Comparison of ENCODE assay signal across 8 mouse cellular contexts in genomic region chr10:94036375-94036758, GRCm38 (mm10). TPM values are rescaled to one million over a fixed set of nuclear protein-coding genes. Genes with fewer than 3 reads are reported as not detected.
DNase-seq lines count a peak whose midpoint lies in the region; ATAC-seq and TF ChIP-seq lines count a peak whose summit lies in the region.

No protein-coding gene starts in this region.

- H3K79me2 ChIP-seq in liver, adult 2 months (ENCODE audit: control insufficient read depth, insufficient read depth, low read length) = peaks cover 31% of the 10 kb centered on the region; the same call in 1 of the 2 replicates

- no peaks in the 10 kb centered on the region for H3K36me3 ChIP-seq in liver, adult 2 months (ENCODE audit: control insufficient read depth, insufficient read depth, low read length)
- no peaks in the 10 kb centered on the region for H3K36me3 ChIP-seq in forebrain, embryonic 11.5 days (ENCODE audit: control insufficient read depth, insufficient read depth, low read length)
- H3K36me3 ChIP-seq in liver, embryonic 12.5 days = no peaks in the 10 kb centered on the region

- DNase-seq in liver, adult 2 months (ENCODE audit: extremely low read depth, low read depth, low spot score) = peak; percentile 43
- no peak for DNase-seq in liver
- DNase-seq in WW6 (ENCODE audit: low read depth, low spot score) = peak; percentile 13
- DNase-seq in forebrain, embryonic 11.5 days (ENCODE audit: low spot score) = no peak
- DNase-seq in Muller cell, postnatal 12 days (ENCODE audit: inconsistent ontology term) = no peak
- DNase-seq in adrenal gland, adult (ENCODE audit: inconsistent age in 2 of 2, low spot score in 1 of 2) = no peak
- DNase-seq in spleen, postnatal 14 days (ENCODE audit: low spot score in 2 of 2) = no peak

- under 1% methylated on average over 32 of the region's 32 CpGs for WGBS in liver, adult 2 months
- under 1% methylated on average over 32 of the region's 32 CpGs for WGBS in forebrain, embryonic 11.5 days
- WGBS in liver, embryonic 12.5 days (ENCODE audit: insufficient replicate concordance) = under 1% methylated on average over 22 of the region's 32 CpGs

- H3K27me3 ChIP-seq in liver, adult 2 months (ENCODE audit: control insufficient read depth, insufficient read depth, low read length) = no peaks in the 10 kb centered on the region
- no peaks in the 10 kb centered on the region for H3K27me3 ChIP-seq in forebrain, embryonic 11.5 days (ENCODE audit: control insufficient read depth, insufficient read depth, low read length)
- H3K27me3 ChIP-seq in liver, embryonic 12.5 days (replicated peaks) = no peaks in the 10 kb centered on the region

- peak overlapping the region; percentile 97 for H3K9ac ChIP-seq in liver, adult 2 months (ENCODE audit: low read depth, low read length)
- peak overlapping the region; percentile 82 for H3K9ac ChIP-seq in forebrain, embryonic 11.5 days (ENCODE audit: low read length)
- H3K9ac ChIP-seq in liver, embryonic 12.5 days = peak overlapping the region; percentile 96

- peaks cover 16% of the 10 kb centered on the region for H3K4me1 ChIP-seq in liver, adult 2 months (ENCODE audit: control insufficient read depth, insufficient read depth, low read length)
- H3K4me1 ChIP-seq in forebrain, embryonic 11.5 days (replicated peaks; ENCODE audit: control insufficient read depth, insufficient read depth, low read length) = peaks cover 6% of the 10 kb centered on the region; the same call in 1 of the 2 replicates
- peaks cover 35% of the 10 kb centered on the region for H3K4me1 ChIP-seq in liver, embryonic 12.5 days

- H3K4me2 ChIP-seq in forebrain, embryonic 11.5 days (ENCODE audit: low read depth, low read length, severe bottlenecking) = peak overlapping the region; percentile 62
- H3K4me2 ChIP-seq in liver, embryonic 12.5 days = peak overlapping the region; percentile 83

- peak overlapping the region; percentile 96 for H3K27ac ChIP-seq in liver, adult 2 months (replicated peaks; ENCODE audit: insufficient read depth, low read depth, low read length)
- H3K27ac ChIP-seq in forebrain, embryonic 11.5 days (ENCODE audit: low read depth, low read length) = 0 out of 2 replicates have a peak overlapping the region, but pooled peaks have one; percentile 37
- H3K27ac ChIP-seq in liver, embryonic 12.5 days = peak overlapping the region; percentile 88

- H3K9me3 ChIP-seq in forebrain, embryonic 11.5 days (ENCODE audit: control insufficient read depth, low read length) = no peaks in the 10 kb centered on the region
- H3K9me3 ChIP-seq in liver, embryonic 12.5 days (replicated peaks) = no peaks in the 10 kb centered on the region

- no peak for TF ChIP-seq CTCF in liver, adult 2 months (IDR thresholded peaks at IDR 0.05; ENCODE audit: low read depth, low read length)

- peak overlapping the region; percentile 80 for H3K4me3 ChIP-seq in liver, adult 2 months (ENCODE audit: insufficient read depth, low read depth, low read length)
- peak overlapping the region; percentile 83 for H3K4me3 ChIP-seq in forebrain, embryonic 11.5 days (ENCODE audit: low read depth, low read length)
- peak overlapping the region; percentile 75 for H3K4me3 ChIP-seq in liver, embryonic 12.5 days

- no peak for TF ChIP-seq POLR2A in liver, adult 2 months (IDR thresholded peaks at IDR 0.05; ENCODE audit: extremely low read depth, insufficient read depth, low read length)

- peak; percentile 56; the same call in 1 of the 2 replicates for ATAC-seq in forebrain, embryonic 11.5 days (replicated peaks; ENCODE audit: low FRiP score)
- peak; percentile 17 for ATAC-seq in liver, embryonic 12.5 days

RNA-seq across cellular contexts. Expression of gene Fgd6, which starts 0.6 kb away (rescaled TPM):
- 17.2 and 17.8 TPM in 2 replicates for total RNA-seq in liver, adult 2 months (2014; rRNA removed)
- 4.2 and 4.7 TPM in 2 replicates for polyA plus RNA-seq in liver, adult 2 months (2012; rRNA removed)
- polyA plus RNA-seq in forebrain, embryonic 11.5 days (2014; fragmentation: Nextera tagmentation; extraction: Ambion mirVana) = 4.3 and 4.4 TPM in 2 replicates
- polyA plus RNA-seq in liver, embryonic 12.5 days (2016; fragmentation: Nextera tagmentation; extraction: Ambion mirVana) = 3.5 and 3.7 TPM in 2 replicates

RNA-seq across cellular contexts. Expression of gene Vezt, which starts 0.8 kb away (rescaled TPM):
- total RNA-seq in liver, adult 2 months (2014; rRNA removed) = 9.2 and 11.7 TPM in 2 replicates
- polyA plus RNA-seq in liver, adult 2 months (2012; rRNA removed) = 6.4 and 6.5 TPM in 2 replicates
- 39.6 and 46.6 TPM in 2 replicates for polyA plus RNA-seq in forebrain, embryonic 11.5 days (2014; fragmentation: Nextera tagmentation; extraction: Ambion mirVana)
- polyA plus RNA-seq in liver, embryonic 12.5 days (2016; fragmentation: Nextera tagmentation; extraction: Ambion mirVana) = 13.3 and 16.5 TPM in 2 replicates

Comparison
In these comparisons a context has a peak if more than half of its experiments do, and no peak if none do; other contexts are left out.
1. DNase-seq: peak in liver, adult 2 months (single experiment) and WW6 (single experiment); none in liver (single experiment), forebrain, embryonic 11.5 days (single experiment), Muller cell, postnatal 12 days (single experiment), adrenal gland, adult (0 of 2) and spleen, postnatal 14 days (0 of 2).
2. H3K27ac ChIP-seq: peak in every context shown above with its lines; median percentile 96 in liver, adult 2 months; 88 in liver, embryonic 12.5 days; 37 in forebrain, embryonic 11.5 days.
3. Peak in every context shown above with its lines, with median percentiles within 50 percentile points of each other: H3K4me3 ChIP-seq and H3K9ac ChIP-seq.